Mouse (Mus musculus) liver, embryonic 11.5 days (tissue): ENCODE measurements around the gene Metrnl. TPM values are rescaled to one million over a fixed set of nuclear protein-coding genes. Genes with fewer than 3 reads are reported as not detected.
A peak's percentile ranks its signal among the peaks of the same experiment; 100 is the strongest.

Experiments used
- ATAC-seq: fragments of 200-750 bp; cut with Nextera tagmentation; replicated peaks from 2 replicates; pipeline ENCODE4 v1.8.0; 2017; ENCODE audit warnings: moderate number of reproducible peaks, mild to moderate bottlenecking, moderate TSS enrichment, moderate library complexity; ENCODE audit not compliant: low FRiP score
- DNase-seq: peaks from one replicate; pipeline ENCODE4 v3.0.0-alpha.2; 2017; ENCODE audit warnings: low spot score
- H3K27ac ChIP-seq: fragments of 300-500 bp; sonication (generic); 2 replicates; pipeline ENCODE4 v1.5.1; 2014; ENCODE audit warnings: mild to moderate bottlenecking, low read depth, low read length, control low read depth
- H3K27me3 ChIP-seq: fragments of 300-500 bp; sonication (generic); replicated peaks from 2 replicates; pipeline ENCODE4 v1.6.1; 2014; ENCODE audit warnings: low read length, mixed read lengths; ENCODE audit not compliant: control insufficient read depth, insufficient read depth
- H3K36me3 ChIP-seq: fragments of 300-500 bp; sonication (generic); 2 replicates; pipeline ENCODE4 v1.6.1; 2014; ENCODE audit warnings: mild to moderate bottlenecking, low read length, moderate library complexity, mixed read lengths; ENCODE audit not compliant: control insufficient read depth, insufficient read depth
- H3K4me1 ChIP-seq: fragments of 300-500 bp; sonication (generic); replicated peaks from 2 replicates; pipeline ENCODE4 v1.6.1; 2014; ENCODE audit warnings: low read length, mixed read lengths; ENCODE audit not compliant: control insufficient read depth, insufficient read depth
- H3K4me2 ChIP-seq: fragments of 300-500 bp; sonication (generic); 2 replicates; pipeline ENCODE4 v1.6.1; 2014; ENCODE audit warnings: mild to moderate bottlenecking, control low read depth, moderate library complexity
- H3K4me3 ChIP-seq: fragments of 300-500 bp; sonication (generic); 2 replicates; pipeline ENCODE4 v1.5.1; 2014; ENCODE audit warnings: low read depth, low read length, control low read depth
- H3K9ac ChIP-seq: fragments of 300-500 bp; sonication (generic); 2 replicates; pipeline ENCODE4 v1.6.1; 2014; ENCODE audit warnings: low read depth, low read length, control low read depth
- H3K9me3 ChIP-seq: fragments of 300-500 bp; sonication (generic); 2 replicates; pipeline ENCODE4 v1.6.1; 2016; ENCODE audit warnings: low read length, inconsistent platforms, mixed read lengths; ENCODE audit not compliant: control insufficient read depth
- whole genome bisulfite sequencing: fragments of 180-500 bp; shearing (Covaris S2); extraction: QIAGEN DNeasy Blood & Tissue Kit; methylation state at CpG from one replicate; pipeline ENCODE4 v1.1.7; 2014; 5-methylcytosine and 5-hydroxymethylcytosine counted together
- polyA plus RNA-seq: library from polyadenylated mRNA; unstranded; fragments of >200 nt; fragmentation: Nextera tagmentation; extraction: Ambion mirVana; gene quantifications from 2 replicates; pipeline ENCODE4 v1.2.1, GENCODE M21; 2014

Metrnl gene
- polyA plus RNA-seq, 1 experiment from 2014 or later = 4.7 TPM

DNA sequence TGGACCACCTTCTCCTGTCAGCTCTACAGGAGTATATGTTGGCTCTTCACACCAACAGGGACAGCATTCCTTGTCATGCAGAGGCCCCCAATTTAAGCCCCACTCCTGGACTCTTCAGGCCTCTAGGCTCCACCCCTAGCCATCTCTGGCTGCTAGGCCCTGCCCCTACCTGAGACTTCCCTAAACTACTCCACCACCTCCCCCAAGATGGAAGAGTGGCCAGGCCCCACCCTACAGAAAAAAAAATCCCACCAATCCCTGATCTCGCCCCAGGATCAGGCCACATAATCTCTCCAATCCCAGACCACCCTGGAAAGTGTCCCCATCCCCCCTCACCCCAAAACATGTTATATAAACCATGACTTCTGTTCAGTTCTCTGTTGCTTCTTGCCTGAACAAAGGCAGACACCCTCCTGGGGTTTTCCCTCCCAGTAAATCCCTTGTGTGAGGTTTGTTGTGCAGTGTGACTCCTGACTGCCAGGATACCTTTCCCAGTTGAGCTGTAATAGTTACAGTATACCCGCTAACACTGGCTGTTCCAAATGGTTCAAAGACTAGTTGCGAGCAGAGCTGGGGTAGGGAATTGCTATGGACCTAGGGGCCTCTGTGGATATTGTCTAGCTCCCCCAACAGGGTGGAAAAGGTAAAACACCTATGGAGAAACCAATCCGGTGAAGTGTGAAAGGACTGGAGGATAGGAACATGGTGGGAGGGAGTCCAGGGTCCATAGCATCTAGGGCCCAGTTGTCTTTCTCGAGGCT, 5.9 kb upstream of the Metrnl start:
- H3K27ac ChIP-seq = no peak overlapping the region
- no peak overlapping the region for H3K4me2 ChIP-seq
- 75% methylated on average over 5 of the region's 5 CpGs for WGBS
- no peak for DNase-seq
- H3K27me3 ChIP-seq = no peaks in the 10 kb centered on the region
- no peak for ATAC-seq
- H3K4me1 ChIP-seq = no peaks in the 10 kb centered on the region
- H3K36me3 ChIP-seq = no peaks in the 10 kb centered on the region
- no peak overlapping the region for H3K4me3 ChIP-seq
- H3K9me3 ChIP-seq = no peaks in the 10 kb centered on the region
- H3K9ac ChIP-seq = no peak overlapping the region

DNA sequence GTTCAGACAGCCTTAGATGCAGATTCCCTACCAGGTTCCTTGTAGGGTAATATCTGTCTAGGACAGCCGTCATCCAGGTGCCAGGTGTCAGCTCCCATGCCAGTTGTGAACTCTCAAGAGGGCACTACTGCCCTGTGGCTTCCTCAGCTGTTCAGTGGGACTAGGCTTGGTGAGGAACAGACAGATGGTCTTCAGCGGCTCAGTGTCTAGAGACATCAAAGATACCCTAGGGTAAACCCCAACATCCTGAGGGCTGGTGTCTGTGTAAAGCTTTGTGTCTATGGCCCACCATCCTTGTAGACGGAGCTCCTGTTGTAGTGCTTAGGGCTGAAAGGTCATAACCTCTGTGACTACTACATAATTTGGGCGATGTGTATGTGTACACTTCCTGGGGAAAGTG, 4.1 kb upstream of the Metrnl start:
- WGBS = 79% methylated on average over 4 of the region's 4 CpGs
- Histone ChIP-seq H3K27me3 (peaks cover 6% of the 10 kb centered on the region), H3K9ac (no peak overlapping the region), H3K36me3 (no peaks in the 10 kb centered on the region), H3K27ac (no peak overlapping the region), H3K9me3 (no peaks in the 10 kb centered on the region), H3K4me3 (no peak overlapping the region), H3K4me2 (no peak overlapping the region), H3K4me1 (0 out of 2 replicates have a peak, but pooled peaks cover 5% of the 10 kb centered on the region)
- DNase-seq (no peak), ATAC-seq (no peak)

DNA sequence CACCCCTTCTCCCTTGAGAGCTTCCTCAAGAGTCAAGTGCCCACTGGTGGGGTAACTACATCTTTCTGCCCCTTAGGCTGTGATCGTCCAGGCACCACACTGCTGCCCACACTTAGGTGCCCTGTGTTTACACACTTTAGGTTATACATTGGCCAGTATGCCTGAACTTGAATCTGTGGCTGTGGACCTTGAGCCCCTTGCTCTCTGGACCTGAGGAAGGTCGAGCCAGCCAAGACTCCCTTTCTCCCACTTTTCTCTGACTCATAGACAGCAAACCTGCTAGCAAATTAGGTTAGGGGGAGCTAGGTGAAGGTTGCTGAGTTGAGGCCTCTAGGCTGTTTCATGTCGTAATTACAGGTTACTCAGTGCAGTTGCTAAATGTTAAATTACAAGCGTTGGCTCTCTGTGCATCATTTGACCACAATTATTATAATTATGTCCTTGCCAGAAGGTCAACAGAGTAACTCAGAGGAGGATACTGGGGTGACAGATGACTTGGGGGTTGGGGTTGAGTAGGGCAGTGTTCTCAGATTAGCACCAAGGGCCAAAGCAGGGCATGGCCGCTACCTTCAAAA, 2.9 kb upstream of the Metrnl start:
- Histone ChIP-seq H3K9ac (no peak overlapping the region), H3K4me2 (no peak overlapping the region), H3K36me3 (no peaks in the 10 kb centered on the region), H3K27ac (no peak overlapping the region), H3K4me1 (peaks cover 9% of the 10 kb centered on the region; the same call in 1 of the 2 replicates), H3K27me3 (peaks cover 18% of the 10 kb centered on the region), H3K4me3 (no peak overlapping the region), H3K9me3 (no peaks in the 10 kb centered on the region)
- WGBS = 74% methylated on average over 5 of the region's 5 CpGs
- DNase-seq (no peak), ATAC-seq (no peak)

DNA sequence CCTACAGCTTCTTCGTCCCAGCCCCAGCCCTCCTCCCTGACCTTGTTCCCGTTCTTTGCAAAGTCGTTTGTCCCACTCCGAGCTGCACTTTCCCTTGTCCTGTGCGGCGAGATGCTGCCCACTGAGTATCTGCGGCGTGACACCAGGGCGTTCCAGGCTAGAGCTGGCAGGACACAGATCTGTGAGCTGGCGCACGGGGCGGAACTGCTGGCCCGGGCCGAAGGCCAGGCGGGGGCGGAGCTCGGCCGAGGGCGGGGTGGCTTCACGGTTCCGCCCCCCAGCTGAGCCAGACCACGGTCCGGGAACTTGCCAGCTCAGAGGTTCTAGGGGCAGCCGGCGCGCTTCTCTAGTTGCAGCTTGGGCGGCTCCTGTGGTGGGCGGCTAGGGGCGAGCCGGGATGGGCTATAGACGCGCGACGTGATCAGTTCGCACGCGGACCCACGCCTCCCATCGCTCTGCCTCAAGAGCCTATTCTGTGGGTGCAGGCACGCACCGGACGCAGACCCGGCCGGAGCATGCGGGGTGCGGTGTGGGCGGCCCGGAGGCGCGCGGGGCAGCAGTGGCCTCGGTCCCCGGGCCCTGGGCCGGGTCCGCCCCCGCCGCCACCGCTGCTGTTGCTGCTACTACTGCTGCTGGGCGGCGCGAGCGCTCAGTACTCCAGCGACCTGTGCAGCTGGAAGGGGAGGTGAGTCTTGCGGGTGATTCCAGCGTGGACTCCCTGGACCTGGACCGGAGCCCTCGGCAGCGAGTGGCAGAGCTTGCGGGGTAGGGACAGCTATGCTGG, 959 bp downstream of the Metrnl start:
- Histone ChIP-seq H3K4me2 (peak overlapping the region; percentile 97), H3K27ac (no peak overlapping the region), H3K9ac (peak overlapping the region; percentile 63; the same call in 1 of the 2 replicates), H3K36me3 (no peaks in the 10 kb centered on the region), H3K4me1 (peaks cover 9% of the 10 kb centered on the region; the same call in 1 of the 2 replicates), H3K9me3 (no peaks in the 10 kb centered on the region), H3K27me3 (peaks cover 43% of the 10 kb centered on the region), H3K4me3 (peak overlapping the region; percentile 67)
- ATAC-seq = peak; percentile 83
- peak; percentile 77 for DNase-seq
- under 1% methylated on average over 66 of the region's 69 CpGs for WGBS

DNA sequence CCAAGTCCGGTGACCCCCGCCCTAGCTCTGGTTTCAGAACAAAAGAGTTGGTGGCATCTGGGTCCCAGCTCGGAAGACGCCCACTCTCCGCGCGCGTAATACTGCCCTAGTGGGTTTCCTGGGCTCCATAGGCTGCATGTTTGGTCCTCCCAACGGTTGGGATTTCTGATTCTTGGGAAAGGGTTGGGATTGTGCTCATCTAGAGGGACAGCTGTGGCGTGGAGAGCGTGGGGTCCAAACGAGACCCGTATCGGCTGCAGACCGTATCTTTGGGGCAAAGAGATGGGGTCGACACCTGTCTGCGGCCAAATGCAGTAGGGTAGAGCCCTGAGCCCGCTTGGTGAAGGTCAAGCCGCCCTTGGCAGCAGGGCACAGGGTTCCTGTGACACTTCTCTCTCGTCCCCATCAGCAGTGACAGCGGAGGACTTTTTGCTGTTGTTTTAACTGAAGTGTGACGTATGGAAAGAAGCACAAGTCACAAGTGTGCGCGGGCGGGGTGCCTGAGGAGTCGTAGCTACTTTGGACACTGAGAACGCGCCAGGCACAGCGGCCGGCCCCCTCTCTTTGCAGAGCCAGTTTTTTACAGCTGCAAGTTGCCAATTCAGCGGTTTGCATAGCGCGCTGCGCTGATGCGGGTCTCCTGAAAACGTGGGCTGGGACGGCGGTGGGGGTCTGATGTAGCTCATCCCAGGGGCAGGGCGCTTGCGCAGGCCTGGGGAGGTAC, 1.7 kb downstream of the Metrnl start:
- Histone ChIP-seq H3K9ac (peak overlapping the region; percentile 63; the same call in 1 of the 2 replicates), H3K36me3 (no peaks in the 10 kb centered on the region), H3K27me3 (peaks cover 43% of the 10 kb centered on the region), H3K9me3 (no peaks in the 10 kb centered on the region), H3K27ac (no peak overlapping the region), H3K4me2 (peak overlapping the region; percentile 97), H3K4me3 (peak overlapping the region; percentile 67), H3K4me1 (peaks cover 9% of the 10 kb centered on the region; the same call in 1 of the 2 replicates)
- ATAC-seq = no peak
- WGBS = 1% methylated on average over 40 of the region's 40 CpGs
- DNase-seq = peak; percentile 44

DNA sequence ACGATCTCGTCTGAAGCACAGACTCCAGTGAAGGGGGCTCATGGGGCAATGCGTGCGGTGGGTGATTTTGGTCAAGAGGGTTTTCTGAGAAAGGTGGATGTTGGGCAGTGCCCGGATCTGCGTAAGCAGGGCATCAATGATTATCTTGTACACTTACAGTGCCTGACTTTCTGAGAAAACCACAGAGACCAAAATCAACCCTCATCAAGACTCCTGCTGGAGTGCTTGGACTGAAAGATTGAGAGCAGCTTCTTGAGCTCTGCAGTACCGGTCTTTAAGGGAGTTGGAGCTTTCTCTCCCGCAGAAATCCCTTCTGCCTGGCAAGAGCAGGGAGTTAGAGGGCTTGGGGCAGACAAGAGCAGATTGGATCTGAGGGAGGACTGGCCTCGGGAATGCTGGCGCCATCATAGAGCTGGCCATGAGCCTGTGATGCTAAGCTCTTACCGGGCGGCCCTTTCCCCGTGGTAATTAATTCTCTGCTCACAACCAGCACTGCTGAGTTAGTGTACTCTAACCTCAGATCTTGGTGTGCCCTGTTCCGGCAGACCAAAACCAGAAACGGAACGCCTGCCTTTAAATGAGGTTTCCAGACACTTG, 2.4 kb downstream of the Metrnl start:
- Histone ChIP-seq H3K27me3 (peaks cover 43% of the 10 kb centered on the region), H3K4me2 (peak overlapping the region; percentile 97), H3K9me3 (no peaks in the 10 kb centered on the region), H3K27ac (no peak overlapping the region), H3K4me3 (peak overlapping the region; percentile 67), H3K9ac (no peak overlapping the region), H3K4me1 (peaks cover 9% of the 10 kb centered on the region; the same call in 1 of the 2 replicates), H3K36me3 (no peaks in the 10 kb centered on the region)
- 18% methylated on average over 16 of the region's 16 CpGs for WGBS
- DNase-seq = no peak
- no peak for ATAC-seq

DNA sequence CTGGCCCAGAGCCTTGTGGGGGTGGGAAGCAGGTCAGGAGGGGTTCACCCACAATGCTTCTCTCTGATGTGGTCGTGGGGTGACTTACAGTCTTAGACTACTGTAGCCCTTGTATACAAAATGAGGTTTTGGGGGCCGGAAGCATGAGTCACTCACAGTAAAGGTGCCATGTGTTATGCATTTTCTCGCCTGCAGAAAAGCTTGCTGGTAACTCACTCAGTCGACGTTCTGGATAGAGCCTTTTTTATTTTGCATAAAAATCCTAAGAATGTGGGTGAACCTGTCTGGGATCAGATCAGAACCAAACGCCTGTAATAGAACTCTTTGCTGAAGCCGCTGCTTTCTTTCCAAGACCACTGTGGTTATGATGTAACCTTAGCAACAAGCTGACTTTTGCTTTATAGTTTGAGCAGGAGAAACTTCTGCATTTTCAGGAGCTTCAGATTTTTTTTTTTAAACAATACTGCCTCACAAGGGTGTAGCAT, 5.2 kb downstream of the Metrnl start:
- Histone ChIP-seq H3K9me3 (no peaks in the 10 kb centered on the region), H3K27me3 (peaks cover 42% of the 10 kb centered on the region), H3K9ac (no peak overlapping the region), H3K4me1 (peaks cover 9% of the 10 kb centered on the region; the same call in 1 of the 2 replicates), H3K4me3 (no peak overlapping the region), H3K36me3 (no peaks in the 10 kb centered on the region), H3K27ac (no peak overlapping the region), H3K4me2 (no peak overlapping the region)
- ATAC-seq (no peak), DNase-seq (no peak)
- WGBS = 31% methylated on average over 7 of the region's 7 CpGs

DNA sequence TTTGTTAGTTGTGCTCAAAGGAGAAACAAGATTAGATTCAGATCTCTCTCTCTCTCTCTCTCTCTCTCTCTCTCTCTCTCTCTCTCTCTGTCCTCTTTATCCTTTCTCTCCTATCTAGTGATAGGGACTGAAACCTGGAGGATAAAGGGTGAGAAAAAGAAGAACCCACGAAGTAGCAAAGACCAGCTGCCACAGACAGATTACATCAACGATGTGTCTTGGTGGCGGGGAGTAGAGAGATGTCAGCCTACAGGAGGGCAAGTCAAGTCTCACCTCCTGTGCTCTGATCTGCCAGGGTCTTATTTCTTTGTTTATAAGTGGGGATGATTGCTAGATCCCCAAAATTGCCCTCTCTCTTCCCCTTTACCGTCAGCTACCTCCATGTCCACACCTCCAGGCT, 7.9 kb downstream of the Metrnl start:
- DNase-seq (no peak), ATAC-seq (no peak)
- Histone ChIP-seq H3K4me3 (no peak overlapping the region), H3K27ac (no peak overlapping the region), H3K4me1 (no peaks in the 10 kb centered on the region), H3K9me3 (no peaks in the 10 kb centered on the region), H3K27me3 (peaks cover 16% of the 10 kb centered on the region), H3K36me3 (no peaks in the 10 kb centered on the region), H3K9ac (no peak overlapping the region), H3K4me2 (no peak overlapping the region)
- WGBS = 52% methylated on average over 4 of the region's 4 CpGs
